Mouse (Mus musculus): Measurements from ENCODE around the gene Cth.

Cth gene

DNA sequence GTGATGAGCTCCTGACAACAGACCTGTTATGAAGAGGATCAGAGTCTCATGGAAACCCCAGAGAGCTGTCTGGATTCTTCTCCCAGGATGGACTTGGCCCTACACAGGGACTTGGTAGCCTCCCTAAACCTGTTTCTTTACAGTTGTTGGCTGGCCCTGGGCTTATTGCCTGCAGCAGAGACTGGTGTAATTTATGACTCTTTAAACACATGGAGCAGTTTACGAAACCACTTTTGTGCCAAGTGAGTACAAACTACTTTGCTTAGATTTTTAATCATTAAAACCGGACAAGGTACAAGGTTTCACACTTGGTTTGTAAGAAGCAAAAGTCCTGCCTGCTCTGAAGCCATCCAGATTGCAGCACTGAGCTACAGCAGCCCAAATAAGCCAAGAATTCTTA, 12.7 kb downstream of the Cth start:
- DNase-seq (ENCODE audit: low read depth, low spot score): no peak

DNA sequence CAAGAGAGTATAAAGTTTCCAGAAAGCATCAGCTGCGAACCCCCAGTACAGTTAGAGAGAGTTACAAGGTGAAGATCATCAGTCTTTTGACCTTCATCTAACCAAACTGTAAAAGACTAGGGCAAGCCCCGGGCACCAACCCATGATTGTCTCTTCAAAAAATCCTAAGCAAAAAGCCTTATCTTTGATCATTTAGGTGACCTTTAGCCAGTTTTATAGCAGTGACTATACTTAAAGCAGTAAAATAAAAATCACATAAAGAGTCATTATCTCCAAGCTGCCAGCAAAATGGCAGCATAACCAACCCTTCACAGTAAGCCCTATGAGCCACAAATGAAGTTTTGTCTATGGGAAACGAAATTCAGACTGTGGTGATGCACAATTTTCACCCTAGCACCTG, 14.6 kb downstream of the Cth start:
- DNase-seq (ENCODE audit: low read depth, low spot score): no peak

DNA sequence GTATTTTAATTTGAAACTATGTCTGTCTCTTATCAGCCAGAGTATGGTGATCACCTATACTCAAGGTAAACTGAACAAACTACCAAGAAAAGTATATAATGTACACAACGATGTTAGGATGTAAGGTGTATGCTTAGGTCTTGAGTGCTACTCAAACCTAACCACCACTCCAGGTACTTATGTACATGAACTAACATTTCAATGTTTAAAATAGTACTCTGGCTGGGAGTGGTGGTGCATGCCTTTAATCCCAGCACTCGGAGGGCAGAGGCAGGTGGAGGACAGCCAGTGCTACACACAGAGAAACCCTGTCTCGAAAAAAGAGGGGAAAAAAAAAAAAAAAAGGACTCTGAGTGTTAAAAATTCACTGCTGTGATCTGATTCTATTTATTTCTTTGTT, 16.7 kb downstream of the Cth start:
- no peak for DNase-seq (ENCODE audit: low read depth, low spot score)

DNA sequence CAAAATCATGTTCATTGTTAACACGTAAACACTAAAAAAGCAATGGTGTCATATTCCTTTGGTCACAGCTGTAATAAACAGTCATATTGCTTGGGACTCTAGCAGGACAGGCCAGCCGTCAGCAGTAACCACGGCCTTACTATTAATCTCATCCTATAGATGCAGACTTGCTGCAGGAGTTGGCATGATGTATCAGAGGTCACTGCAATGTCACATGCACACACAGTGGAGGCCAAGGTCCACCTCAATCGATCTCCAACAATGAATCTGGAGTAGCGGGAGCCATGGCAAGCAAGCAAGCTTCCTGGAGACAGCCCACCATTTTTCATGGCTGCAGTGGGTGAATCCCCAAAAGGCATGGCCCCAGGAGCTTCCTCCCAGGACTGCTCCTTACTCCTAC, 23.2 kb downstream of the Cth start:
- no peak for DNase-seq (ENCODE audit: low read depth, low spot score)

DNA sequence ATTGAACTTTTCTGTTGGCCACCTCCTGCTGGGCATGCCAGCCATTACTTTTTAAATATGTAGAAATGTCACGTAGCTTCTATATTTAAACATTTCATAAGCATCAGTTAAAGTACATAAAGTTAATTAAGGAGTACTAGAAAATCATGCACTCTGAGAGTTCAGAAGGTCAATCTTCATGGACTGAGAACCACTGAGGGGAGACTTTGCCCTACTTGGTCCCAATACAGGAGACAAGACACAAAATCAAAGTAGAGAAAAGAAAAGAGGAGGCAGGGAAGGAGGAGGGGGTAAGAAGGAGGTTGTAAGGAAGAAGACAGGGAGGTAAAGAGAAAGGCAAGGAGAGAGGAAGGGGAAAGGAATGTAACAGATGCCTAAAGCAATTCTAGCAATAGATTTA, 24.9 kb downstream of the Cth start:
- DNase-seq (ENCODE audit: low read depth, low spot score): no peak

DNA sequence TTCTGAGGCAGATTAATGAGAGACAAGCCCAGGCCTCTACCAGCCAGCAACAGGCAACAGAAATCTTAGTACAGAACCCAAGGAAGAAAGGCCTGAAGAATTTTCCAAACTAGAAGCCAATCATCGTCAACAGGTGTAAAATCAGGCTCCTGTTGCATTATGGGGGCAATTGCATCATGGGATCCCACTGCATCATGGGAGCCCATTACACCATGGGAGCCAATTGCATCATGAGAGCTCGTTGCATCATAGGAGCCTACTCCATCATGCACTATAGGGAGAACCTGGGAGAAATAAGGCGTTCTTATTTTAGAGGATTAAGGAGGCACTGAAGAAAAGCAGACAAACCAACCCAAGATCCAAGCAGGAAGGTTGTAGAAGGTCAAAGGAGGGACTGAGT, 27.2 kb downstream of the Cth start:
- DNase-seq (ENCODE audit: low read depth, low spot score): no peak

DNA sequence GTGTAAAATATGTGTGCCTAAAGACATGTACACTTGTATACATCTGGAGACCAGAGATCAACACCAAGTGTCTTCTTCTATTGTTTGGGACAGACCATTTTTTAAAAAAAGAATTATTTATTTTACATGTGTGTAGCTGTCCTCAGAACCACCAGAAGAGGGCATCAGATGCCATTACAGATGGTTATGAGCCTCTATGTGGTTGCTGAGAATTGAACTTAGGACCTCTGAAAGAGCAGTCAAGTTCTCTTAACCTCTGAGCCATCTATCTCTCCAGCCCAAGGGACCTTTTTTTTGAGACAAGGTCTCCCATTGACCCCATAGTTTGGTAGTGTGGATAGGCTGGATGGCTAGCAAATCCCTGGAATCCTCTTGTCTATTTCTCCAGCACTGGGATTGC, 33.1 kb downstream of the Cth start:
- DNase-seq (ENCODE audit: low read depth, low spot score): no peak

DNA sequence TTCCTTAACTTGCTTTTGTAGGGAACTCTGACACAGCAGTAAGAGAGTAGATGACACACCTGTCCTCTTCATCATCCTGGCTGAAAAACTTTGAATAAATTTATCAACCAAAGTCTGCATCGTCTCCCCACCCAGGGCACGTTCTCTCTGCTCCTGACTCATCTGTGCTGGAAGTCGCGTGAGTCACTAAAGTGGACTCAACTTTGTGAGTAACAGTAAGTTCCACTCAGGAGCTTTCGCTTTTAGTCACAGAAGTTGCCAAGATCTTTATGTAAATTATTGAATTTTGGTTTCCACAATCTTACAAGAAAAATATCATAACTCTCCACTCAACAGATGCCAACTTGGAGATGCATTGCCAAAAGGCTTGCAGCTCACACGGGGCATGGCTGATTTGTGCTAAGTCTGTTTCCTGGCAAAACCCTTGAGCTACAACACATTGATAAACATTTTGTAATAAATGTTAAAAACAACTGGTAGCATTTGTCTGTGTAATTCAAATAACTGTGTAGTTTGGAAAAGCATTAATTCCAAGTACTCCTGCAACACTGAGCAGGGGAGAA, 40.7 kb downstream of the Cth start:
- no peak for DNase-seq (ENCODE audit: low read depth, low spot score)

DNA sequence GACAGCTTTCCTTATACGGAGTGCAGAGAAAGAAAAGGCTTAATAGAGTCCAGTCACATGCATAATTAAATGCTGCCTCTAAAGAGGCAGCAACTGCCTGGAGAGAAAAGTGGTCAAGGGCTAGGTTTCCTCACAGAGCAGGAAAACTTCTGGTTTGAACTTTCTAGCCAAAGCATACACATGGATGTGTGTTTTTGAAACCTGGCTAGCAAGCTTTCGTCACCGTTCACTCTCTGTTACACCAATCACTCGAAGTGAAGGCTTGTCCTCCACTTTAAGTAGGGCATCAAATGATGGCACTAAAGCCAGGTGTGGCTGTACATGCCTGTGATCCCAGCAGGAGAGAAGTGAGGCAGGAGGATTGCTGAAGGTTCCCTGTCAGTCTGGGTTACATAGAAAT, 41.8 kb downstream of the Cth start:
- no peak for DNase-seq (ENCODE audit: low read depth, low spot score)

DNA sequence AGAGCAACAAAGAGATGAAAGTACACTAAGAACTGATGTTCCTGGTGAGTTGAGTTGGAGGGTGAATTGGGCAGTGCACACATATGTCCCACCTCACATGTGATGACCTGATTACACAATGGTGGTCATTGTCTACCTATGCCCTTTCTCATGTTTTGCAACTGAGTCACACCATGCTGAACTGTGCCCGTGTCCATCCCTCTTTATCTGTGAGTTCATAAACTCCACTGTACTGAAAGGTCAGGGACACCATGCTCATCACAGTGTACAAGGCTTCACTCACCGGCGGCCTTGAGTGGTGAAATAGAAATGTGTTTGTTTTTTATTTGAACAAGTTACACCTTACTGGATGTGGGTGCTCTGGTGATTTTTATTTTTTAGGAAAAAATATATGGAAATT, 42.9 kb downstream of the Cth start:
- DNase-seq (ENCODE audit: low read depth, low spot score): no peak

DNA sequence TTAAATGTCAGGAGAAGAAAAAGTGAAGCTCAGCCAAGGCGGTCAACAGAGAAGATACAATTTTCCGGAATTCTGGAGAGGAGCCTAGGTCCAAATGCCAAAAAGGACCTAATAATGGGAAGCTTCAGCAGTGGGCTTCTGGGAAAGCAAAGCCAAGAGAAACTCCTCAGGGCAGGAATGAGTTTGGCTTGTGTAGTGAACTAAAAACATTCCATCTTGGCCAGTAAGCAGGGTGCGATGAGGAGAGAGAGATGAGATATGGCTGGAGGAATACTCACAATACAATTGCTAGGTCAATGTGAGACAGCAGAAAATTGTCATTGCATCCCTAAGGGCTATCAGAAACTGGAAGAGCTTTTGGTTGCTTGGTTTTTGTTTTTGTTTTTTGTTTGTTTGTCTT, 43.9 kb downstream of the Cth start:
- DNase-seq (ENCODE audit: low read depth, low spot score): no peak

DNA sequence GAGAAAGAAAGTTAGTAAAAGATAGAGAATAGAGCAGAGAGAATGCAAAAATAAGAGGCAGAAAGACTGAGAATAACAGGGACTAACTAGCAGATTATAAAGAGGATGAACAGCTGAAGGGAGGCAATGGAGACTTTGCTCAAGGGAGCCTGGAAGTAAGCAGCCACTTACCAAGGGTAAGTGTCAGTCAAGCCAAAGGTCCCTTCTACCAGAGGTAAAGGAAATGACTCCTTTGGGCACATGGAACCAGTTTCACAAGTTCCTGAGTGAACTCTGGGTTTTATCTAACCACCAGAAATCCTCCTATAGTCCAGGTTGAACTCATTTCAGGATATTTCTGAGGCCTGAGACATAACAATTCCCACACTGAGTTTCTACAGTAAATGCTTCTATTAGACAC, 47.0 kb downstream of the Cth start:
- no peak for DNase-seq (ENCODE audit: low read depth, low spot score)

DNA sequence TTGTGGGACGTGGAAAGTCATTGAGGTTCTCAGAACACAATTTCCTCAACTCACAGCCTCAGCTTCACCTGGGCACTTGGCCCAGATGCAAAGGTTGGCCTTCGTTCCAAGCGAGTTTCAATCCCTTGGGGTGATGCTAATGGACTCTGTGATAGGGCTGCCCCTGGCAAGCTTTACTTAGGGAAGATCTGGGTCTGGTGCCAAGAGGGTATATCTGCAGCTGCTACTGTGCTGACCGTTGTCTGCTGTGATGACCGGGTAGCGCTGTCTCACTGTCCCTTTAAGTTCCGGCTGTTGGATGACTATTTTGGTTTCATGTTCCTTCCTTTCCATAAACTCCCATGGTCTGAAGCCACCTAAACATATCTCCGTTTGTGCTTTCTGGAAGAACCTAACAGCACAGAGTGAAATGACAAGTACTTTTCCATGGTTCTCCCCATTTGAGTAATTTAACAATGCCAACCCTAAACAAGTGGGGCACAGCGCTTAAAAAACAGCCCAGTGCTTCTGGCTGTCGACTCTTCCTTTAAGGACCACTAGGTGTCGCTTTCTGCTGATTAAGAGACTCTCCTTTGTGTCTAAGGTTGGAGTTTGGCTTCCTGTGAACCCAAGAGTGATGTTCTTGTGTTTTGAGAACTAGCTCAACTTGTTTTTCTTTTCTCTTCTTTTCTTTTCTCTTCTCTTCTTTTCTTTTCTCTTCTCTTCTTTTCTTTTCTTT, 48.3 kb downstream of the Cth start:
- peak; percentile 44 for DNase-seq (ENCODE audit: low read depth, low spot score)

DNA sequence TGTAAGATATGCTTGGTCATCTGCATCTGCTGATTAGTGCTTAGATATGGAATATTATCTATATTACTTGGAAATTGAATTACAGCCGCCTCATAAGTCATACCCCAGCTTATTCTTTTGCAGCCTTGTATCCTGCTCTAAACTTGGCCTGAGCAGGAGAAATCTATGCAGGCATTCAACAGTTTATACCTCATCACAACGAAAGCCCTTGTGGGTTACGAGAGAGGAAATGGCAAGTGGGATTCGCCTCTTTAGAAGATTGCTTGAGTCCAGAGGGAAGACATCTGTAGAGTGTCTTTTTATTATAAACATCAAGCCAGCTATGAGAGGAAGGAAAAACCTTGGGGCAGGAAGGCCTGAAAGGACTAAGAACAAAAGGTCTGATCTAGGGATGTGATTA, 52.0 kb downstream of the Cth start:
- no peak for DNase-seq (ENCODE audit: low read depth, low spot score)

DNA sequence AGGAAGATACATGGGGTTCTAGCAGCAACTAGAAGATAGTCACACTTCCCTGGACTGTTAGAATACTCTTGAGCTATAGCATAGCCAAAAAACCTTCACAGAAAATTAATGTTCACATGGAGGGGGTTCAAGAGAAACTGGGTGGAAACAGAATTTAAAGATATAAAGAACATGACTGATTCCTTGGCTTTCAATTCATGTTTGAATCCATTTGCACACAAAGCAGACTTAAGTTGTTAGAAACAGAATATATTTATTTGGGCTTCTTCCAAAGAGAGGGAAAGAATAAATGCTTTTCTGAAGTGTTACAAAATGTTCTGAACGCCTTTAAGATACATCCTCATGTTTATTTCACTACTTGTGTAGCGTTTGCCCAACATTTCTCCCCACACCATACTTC, 57.0 kb downstream of the Cth start:
- no peak for DNase-seq (ENCODE audit: low read depth, low spot score)

DNA sequence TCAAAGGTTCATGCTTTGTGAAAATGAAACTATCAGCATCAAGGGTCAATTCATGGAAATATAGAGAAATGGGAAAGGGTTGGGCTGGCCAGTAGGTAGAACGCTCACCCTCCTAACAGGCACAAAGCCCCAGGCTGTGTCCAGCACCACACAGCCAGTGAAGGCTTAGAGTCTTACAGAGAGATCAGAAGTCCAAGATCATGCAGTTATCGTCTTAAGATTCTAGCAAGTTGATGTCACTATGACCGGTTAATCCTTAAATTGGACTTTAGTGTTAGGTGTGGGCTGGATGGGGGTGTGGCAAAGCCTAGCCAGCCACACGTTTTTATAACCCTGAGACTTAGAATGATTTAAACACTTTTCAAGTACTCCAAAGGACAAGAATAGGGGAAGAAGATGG, 58.6 kb downstream of the Cth start:
- DNase-seq (ENCODE audit: low read depth, low spot score): no peak

DNA sequence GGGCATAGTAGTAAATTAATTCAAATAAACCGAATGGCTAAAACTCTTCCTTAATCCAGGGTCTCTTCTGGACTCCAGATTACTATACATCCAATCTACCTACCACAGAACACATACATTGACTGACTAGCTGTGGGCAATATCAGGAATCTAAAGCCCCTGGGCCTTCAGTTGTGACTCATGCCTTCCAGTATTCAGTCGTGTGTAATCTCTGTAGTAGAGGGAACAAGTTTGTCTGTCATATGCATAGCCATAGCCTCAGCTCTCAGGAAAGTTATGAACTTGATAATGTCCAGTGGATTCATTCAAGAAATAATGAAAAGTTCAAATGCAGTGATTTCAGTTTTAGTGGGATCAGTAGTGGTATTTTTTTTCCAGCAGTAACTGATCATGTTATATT, 59.0 kb downstream of the Cth start:
- DNase-seq (ENCODE audit: low read depth, low spot score): no peak

DNA sequence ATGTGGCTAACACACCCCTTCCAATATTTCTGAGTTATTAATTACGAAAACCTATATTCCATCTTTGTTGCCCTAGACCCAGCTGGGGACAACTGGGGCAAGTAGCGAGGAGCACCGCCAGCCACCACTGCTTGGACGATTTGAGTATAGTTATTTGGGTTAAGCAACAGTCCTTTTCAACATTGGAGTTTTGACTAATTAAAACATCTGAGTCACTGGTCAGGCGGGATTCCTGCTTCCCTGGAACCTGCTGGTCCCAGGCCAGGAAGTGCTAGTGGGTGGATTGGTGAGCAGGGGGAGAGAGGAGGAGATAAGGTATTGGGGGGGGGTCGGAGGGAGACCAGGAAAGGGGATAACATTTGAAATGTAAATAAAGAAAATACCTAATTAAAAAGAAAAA, 59.4 kb downstream of the Cth start:
- DNase-seq (ENCODE audit: low read depth, low spot score): no peak

DNA sequence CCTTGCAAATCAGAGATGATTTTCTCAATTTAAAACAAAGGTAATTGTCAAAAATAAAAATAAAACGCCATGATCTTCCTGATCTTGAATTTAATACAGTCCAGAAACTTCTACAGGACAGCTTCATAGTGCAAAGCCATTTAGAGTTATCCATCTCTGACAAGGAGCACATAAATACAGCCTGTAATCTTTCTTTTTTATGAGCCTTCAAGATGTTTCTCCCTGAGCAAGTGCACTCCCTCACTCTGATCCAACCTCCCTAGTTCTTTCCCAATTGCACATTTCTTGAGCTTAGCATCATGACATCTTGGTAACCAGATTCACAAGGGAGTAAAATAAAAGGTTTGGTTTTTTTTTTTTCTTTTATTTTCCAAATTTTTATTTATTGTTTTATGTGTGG, 72.1 kb downstream of the Cth start:
- no peak for DNase-seq (ENCODE audit: low read depth, low spot score)

DNA sequence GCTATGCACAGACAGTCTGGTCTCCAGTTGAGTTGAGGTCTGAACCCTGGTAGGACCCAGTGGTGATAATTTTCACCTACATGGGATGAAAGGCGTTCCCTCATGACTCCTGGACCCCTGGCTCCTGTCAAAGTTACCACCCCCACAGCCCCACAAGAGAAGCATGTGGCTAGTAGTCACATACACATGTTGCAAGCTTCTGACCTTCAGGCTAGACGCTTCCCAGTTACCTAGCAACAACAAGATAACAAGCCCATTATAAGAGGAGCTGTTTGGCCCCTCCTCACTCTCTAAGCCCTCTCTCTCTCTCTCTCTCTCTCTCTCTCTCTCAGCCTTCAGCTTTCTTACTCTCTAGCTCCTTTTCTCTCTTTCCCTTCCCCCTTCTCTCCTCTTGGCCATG, 76.4 kb downstream of the Cth start:
- peak; percentile 5 for DNase-seq (ENCODE audit: low read depth, low spot score)

DNA sequence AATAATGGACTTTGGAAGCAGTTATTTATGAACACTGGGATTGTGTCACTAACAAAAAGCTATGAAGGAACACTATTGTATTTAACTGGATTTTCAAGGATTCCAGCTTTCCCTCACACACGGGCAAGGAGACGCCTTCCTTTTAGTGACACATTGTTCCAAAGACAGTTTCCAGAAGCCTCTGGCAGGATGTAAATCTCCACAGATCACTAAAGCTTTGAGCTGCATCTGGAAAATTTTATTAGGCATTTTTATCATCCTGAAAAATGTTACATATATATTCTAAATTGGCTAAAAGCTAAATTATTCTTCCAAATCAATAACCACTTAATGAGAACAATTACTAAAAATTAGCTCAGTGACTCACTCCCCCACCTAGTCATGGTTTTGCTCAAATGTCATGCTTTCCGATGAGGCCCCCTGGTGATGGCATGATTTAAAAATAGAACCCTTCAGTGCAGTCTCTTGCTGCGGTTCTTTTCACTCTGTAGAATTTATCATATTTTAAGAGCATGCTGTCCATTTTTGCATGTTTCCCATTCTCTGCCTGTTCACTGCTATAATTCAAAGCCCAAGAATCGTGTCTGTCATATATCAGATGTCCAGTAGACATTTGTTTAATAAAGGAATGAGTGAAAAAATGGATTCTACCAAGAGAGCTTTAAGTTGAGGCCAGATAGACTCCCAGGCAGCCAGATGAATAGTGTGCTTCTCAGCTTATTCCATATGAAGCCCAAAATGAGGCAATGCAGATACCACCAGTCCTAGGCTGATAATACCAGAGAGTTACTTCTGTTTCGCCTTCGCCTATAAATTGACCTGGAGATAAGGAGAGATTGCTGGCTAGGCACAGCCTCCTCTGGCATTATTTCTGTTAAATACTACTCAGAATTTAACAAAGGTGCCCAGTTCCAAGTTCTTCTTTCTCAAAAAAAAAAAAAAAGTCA, 77.3 kb downstream of the Cth start:
- no peak for DNase-seq (ENCODE audit: low read depth, low spot score)
